Mouse (Mus musculus) liver, adult 2 months (tissue): ENCODE results near the gene Mettl21e.

Experiments used
- CTCF ChIP-seq: fragments of 200-500 bp; IDR thresholded peaks from 2 replicates; pipeline ENCODE4 v1.5.1; 2011; ENCODE audit warnings: low read depth, low read length, control low read depth
- POLR2A ChIP-seq: fragments of 200-500 bp; IDR thresholded peaks from 2 replicates; pipeline ENCODE4 v1.6.1; 2011; ENCODE audit warnings: low read length, control low read depth; ENCODE audit not compliant: insufficient read depth; ENCODE audit errors: extremely low read depth

GRCm38 (mm10) chr1:44186396-44186795 lies 32.4 kb downstream of the Mettl21e start:
- TF ChIP-seq POLR2A (no peak), CTCF (no peak)
